Mouse (Mus musculus) liver, postnatal 0 days (tissue): ENCODE measurements around the gene Fmnl3. TPM values are rescaled to one million over a fixed set of nuclear protein-coding genes. Genes with fewer than 3 reads are reported as not detected.

Experiments used
- ATAC-seq: fragments of 200-750 bp; cut with Nextera tagmentation; 2 replicates; pipeline ENCODE4 v1.8.0; 2017; ENCODE audit warnings: mild to moderate bottlenecking, moderate library complexity
- DNase-seq: peaks from one replicate; pipeline ENCODE4 v3.0.0-alpha.2; 2016
- H3K27ac ChIP-seq: fragments of 300-500 bp; sonication (generic); 2 replicates; pipeline ENCODE4 v1.5.1; 2014; ENCODE audit warnings: antibody characterized with exemption, moderate library complexity, mild to moderate bottlenecking, low read depth
- H3K27me3 ChIP-seq: fragments of 300-500 bp; sonication (generic); 2 replicates; pipeline ENCODE4 v1.6.1; 2014; ENCODE audit warnings: low read length, control low read depth, mixed read lengths; ENCODE audit not compliant: insufficient read depth
- H3K36me3 ChIP-seq: fragments of 300-500 bp; sonication (generic); replicated peaks from 2 replicates; pipeline ENCODE4 v1.6.1; 2014; ENCODE audit warnings: mild to moderate bottlenecking, control low read depth, low read length, moderate library complexity, mixed read lengths; ENCODE audit not compliant: insufficient read depth
- H3K4me1 ChIP-seq: fragments of 300-500 bp; sonication (generic); 2 replicates; pipeline ENCODE4 v1.6.1; 2014; ENCODE audit warnings: antibody characterized with exemption, mild to moderate bottlenecking, control low read depth; ENCODE audit not compliant: insufficient read depth
- H3K4me2 ChIP-seq: fragments of 300-500 bp; sonication (generic); 2 replicates; pipeline ENCODE4 v1.6.1; 2014; ENCODE audit warnings: low read depth, mild to moderate bottlenecking, low read length, moderate library complexity, mixed read lengths
- H3K4me3 ChIP-seq: fragments of 300-500 bp; sonication (generic); 2 replicates; pipeline ENCODE4 v1.5.1; 2014; ENCODE audit warnings: low read depth, low read length
- H3K9ac ChIP-seq: fragments of 300-500 bp; sonication (generic); replicated peaks from 2 replicates; pipeline ENCODE4 v1.6.1; 2014; ENCODE audit warnings: mild to moderate bottlenecking, moderate library complexity
- H3K9me3 ChIP-seq: fragments of 300-500 bp; sonication (generic); 2 replicates; pipeline ENCODE4 v1.6.1; 2016; ENCODE audit warnings: mild to moderate bottlenecking, control low read depth, low read length, mixed read lengths
- CTCF ChIP-seq: sonication (generic); IDR thresholded peaks from 2 replicates; pipeline ENCODE4 v1.5.1; 2016; ENCODE audit warnings: antibody characterized with exemption, low read depth
- EP300 ChIP-seq: IDR thresholded peaks from 2 replicates; pipeline ENCODE4 v1.6.1; 2016; ENCODE audit warnings: antibody characterized with exemption, low read depth, mild to moderate bottlenecking
- WGBS: fragments of 180-500 bp; shearing (Covaris S2); extraction: QIAGEN DNeasy Blood & Tissue Kit; methylation state at CpG from one replicate; pipeline ENCODE4 v1.1.7; 2014; ENCODE audit not compliant: insufficient replicate concordance; 5-methylcytosine and 5-hydroxymethylcytosine counted together
- polyA plus RNA-seq: library from polyadenylated mRNA; unstranded; fragments of >200 nt; fragmentation: Nextera tagmentation; extraction: Ambion mirVana; gene quantifications from 2 replicates; pipeline ENCODE4 v1.2.1, GENCODE M21; 2015

The Fmnl3 gene
- 2.2 and 2.4 TPM in 2 replicates for polyA plus RNA-seq

- ATAC-seq: peak; percentile 95
- H3K27ac ChIP-seq: peak within 1 kb of the TSS; percentile 76
- no peaks in the 10 kb centered on the region for H3K36me3 ChIP-seq
- peak within 1 kb of the TSS; percentile 97 for H3K4me2 ChIP-seq
- DNase-seq: peak; percentile 96
- no peaks in the 10 kb centered on the region for H3K9me3 ChIP-seq
- no peak for TF ChIP-seq EP300
- peak; percentile 95 for TF ChIP-seq CTCF
- peak within 1 kb of the TSS; percentile 77 for H3K4me3 ChIP-seq
- WGBS: 5% methylated on average over 35 of the region's 48 CpGs
- H3K27me3 ChIP-seq: peaks cover 10% of the 10 kb centered on the region; the same call in 1 of the 2 replicates
- H3K4me1 ChIP-seq: peaks cover 15% of the 10 kb centered on the region
- H3K9ac ChIP-seq: peak within 1 kb of the TSS; percentile 83
These were observed at the start of gene Fmnl3 for GRCm38 (mm10) chr15:99370259-99370691. Gene Fmnl3 (minus strand): TSS chr15:99370482.

- H3K27ac ChIP-seq: no peak overlapping the region
- H3K4me3 ChIP-seq: no peak overlapping the region
- TF ChIP-seq CTCF (no peak), EP300 (no peak)
- DNase-seq (no peak), ATAC-seq (no peak)
- H3K9ac ChIP-seq: no peak overlapping the region
- H3K27me3 ChIP-seq: no peaks in the 10 kb centered on the region
- WGBS: 35% methylated on average over 17 of the region's 17 CpGs
- H3K4me1 ChIP-seq: peaks cover 21% of the 10 kb centered on the region
- H3K36me3 ChIP-seq: no peaks in the 10 kb centered on the region
- no peak overlapping the region for H3K4me2 ChIP-seq
- H3K9me3 ChIP-seq: no peaks in the 10 kb centered on the region
These were observed 47.5 kb upstream of the Fmnl3 start for GRCm38 (mm10) chr15:99417692-99418271.

GRCm38 (mm10) chr15:99416957-99417356 lies 46.7 kb upstream of the Fmnl3 start:
- whole genome bisulfite sequencing: 30% methylated on average over 4 of the region's 4 CpGs
- no peak overlapping the region for H3K4me2 ChIP-seq
- ATAC-seq: no peak

GRCm38 (mm10) chr15:99416348-99416882 lies 46.1 kb upstream of the Fmnl3 start:
- H3K9me3 ChIP-seq: no peaks in the 10 kb centered on the region
- no peaks in the 10 kb centered on the region for H3K27me3 ChIP-seq
- H3K36me3 ChIP-seq: no peaks in the 10 kb centered on the region
- H3K4me1 ChIP-seq: peaks cover 18% of the 10 kb centered on the region
- ATAC-seq (peak; percentile 62; the same call in 1 of the 2 replicates), DNase-seq (peak; percentile 84)
- no peak overlapping the region for H3K4me3 ChIP-seq
- H3K9ac ChIP-seq: no peak overlapping the region
- H3K27ac ChIP-seq: no peak overlapping the region
- H3K4me2 ChIP-seq: no peak overlapping the region
- WGBS: 14% methylated on average over 13 of the region's 13 CpGs
- peak; percentile 100 for TF ChIP-seq CTCF
- TF ChIP-seq EP300: no peak

More at GRCm38 (mm10) chr15:99416957-99417356, 46.7 kb upstream of the Fmnl3 start:
- TF ChIP-seq EP300: no peak
- no peak for TF ChIP-seq CTCF
- peaks cover 21% of the 10 kb centered on the region for H3K4me1 ChIP-seq
- no peak overlapping the region for H3K9ac ChIP-seq
- H3K27ac ChIP-seq: no peak overlapping the region
- no peaks in the 10 kb centered on the region for H3K27me3 ChIP-seq
- H3K9me3 ChIP-seq: no peaks in the 10 kb centered on the region
- DNase-seq: no peak
- no peak overlapping the region for H3K4me3 ChIP-seq
- no peaks in the 10 kb centered on the region for H3K36me3 ChIP-seq

GRCm38 (mm10) chr15:99415793-99416192 lies 45.5 kb upstream of the Fmnl3 start:
- Histone ChIP-seq H3K4me2 (no peak overlapping the region), H3K27ac (no peak overlapping the region)
- no peak for ATAC-seq

GRCm38 (mm10) chr15:99411747-99412146 lies 41.5 kb upstream of the Fmnl3 start:
- Histone ChIP-seq H3K4me2 (no peak overlapping the region), H3K4me1 (peaks cover 4% of the 10 kb centered on the region; the same call in 1 of the 2 replicates), H3K36me3 (peaks cover 37% of the 10 kb centered on the region), H3K27me3 (no peaks in the 10 kb centered on the region), H3K4me3 (no peak overlapping the region), H3K9ac (no peak overlapping the region), H3K9me3 (no peaks in the 10 kb centered on the region), H3K27ac (no peak overlapping the region)
- DNase-seq (no peak), ATAC-seq (no peak)
- TF ChIP-seq EP300: no peak
- peak; percentile 23 for TF ChIP-seq CTCF
- WGBS: 61% methylated on average over 14 of the region's 14 CpGs

More at GRCm38 (mm10) chr15:99415793-99416192, 45.5 kb upstream of the Fmnl3 start:
- H3K36me3 ChIP-seq: no peaks in the 10 kb centered on the region
- H3K4me1 ChIP-seq: peaks cover 11% of the 10 kb centered on the region
- peak; percentile 80 for TF ChIP-seq CTCF
- TF ChIP-seq EP300: no peak
- H3K9me3 ChIP-seq: no peaks in the 10 kb centered on the region
- H3K9ac ChIP-seq: no peak overlapping the region
- H3K27me3 ChIP-seq: no peaks in the 10 kb centered on the region
- H3K4me3 ChIP-seq: no peak overlapping the region
- DNase-seq: peak; percentile 72
- 15% methylated on average over 2 of the region's 2 CpGs for WGBS
